Mouse (Mus musculus): ENCODE measurements around the gene Serpina6. TPM values are rescaled to one million over a fixed set of nuclear protein-coding genes. Genes with fewer than 3 reads are reported as not detected.
A peak's percentile ranks its signal among the peaks of the same experiment; 100 is the strongest.

The Serpina6 gene
- polyA plus RNA-seq, 1 experiment from 2014 or later, result not detected

DNA sequence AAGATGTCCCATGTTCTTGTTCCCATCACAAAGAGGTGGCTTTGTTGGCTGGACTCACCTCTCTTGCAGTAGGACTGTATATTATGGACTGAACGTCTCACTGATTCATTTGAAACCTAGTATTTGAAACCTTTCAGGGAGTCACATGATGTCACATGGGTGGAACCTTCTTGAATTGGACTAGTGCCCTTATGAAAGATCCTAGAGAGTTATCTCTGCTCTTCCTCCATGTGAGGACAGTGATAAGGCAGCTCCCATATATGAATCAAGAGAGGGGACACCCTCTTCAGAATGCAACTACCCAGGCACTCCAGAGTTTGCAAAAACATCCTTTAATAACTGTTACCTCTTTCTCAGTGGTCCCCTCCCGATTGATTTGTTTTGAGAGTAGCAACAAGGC, 10.7 kb downstream of the Serpina6 start:
- Histone ChIP-seq H3K4me1 (no peaks in the 10 kb centered on the region), H3K4me2 (replicated peaks) (no peak overlapping the region), H3K36me3 (no peaks in the 10 kb centered on the region), H3K9ac (replicated peaks) (no peak overlapping the region), H3K9me3 (0 out of 2 replicates have a peak, but pooled peaks cover 8% of the 10 kb centered on the region), H3K4me3 (no peak overlapping the region), H3K27me3 (no peaks in the 10 kb centered on the region), H3K27ac (replicated peaks) (no peak overlapping the region)
- 82% methylated on average over 2 of the region's 2 CpGs for WGBS
- ATAC-seq (replicated peaks), result no peak

DNA sequence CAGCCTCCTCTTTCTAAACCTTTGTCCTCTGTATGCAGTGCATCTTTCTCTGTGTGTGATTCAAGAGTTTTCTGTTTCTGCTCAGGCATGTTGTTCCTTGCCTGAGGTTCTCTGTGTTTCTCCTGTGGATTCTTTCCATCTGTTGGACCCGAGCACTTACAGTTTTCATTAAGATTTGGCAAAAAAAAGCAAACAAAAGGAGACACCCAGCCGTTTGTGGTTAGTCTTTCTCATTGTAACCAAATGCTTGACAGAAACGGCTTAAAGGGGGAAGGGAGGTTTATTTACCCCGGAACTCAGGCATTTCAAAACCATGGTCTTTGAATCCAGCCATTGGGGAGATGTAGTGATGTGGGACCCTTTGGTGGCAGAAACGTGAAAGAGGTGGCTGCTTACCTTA, 12.4 kb downstream of the Serpina6 start:
- no peak overlapping the region for H3K4me3 ChIP-seq
- H3K36me3 ChIP-seq, result no peaks in the 10 kb centered on the region
- ATAC-seq (replicated peaks), result no peak
- no peak overlapping the region for H3K27ac ChIP-seq (replicated peaks)
- H3K4me2 ChIP-seq (replicated peaks), result no peak overlapping the region
- H3K9ac ChIP-seq (replicated peaks), result no peak overlapping the region
- 35% methylated on average over 5 of the region's 5 CpGs for WGBS
- H3K27me3 ChIP-seq, result no peaks in the 10 kb centered on the region
- no peaks in the 10 kb centered on the region for H3K9me3 ChIP-seq
- H3K4me1 ChIP-seq, result no peaks in the 10 kb centered on the region

- H3K4me1 ChIP-seq, result no peaks in the 10 kb centered on the region
- ATAC-seq (replicated peaks), result no peak
- H3K36me3 ChIP-seq, result no peaks in the 10 kb centered on the region
- H3K9ac ChIP-seq (replicated peaks), result no peak overlapping the region
- H3K4me3 ChIP-seq, result no peak overlapping the region
- no peaks in the 10 kb centered on the region for H3K9me3 ChIP-seq
- no peak overlapping the region for H3K27ac ChIP-seq (replicated peaks)
- H3K4me2 ChIP-seq (replicated peaks), result no peak overlapping the region
- H3K27me3 ChIP-seq, result no peaks in the 10 kb centered on the region
- WGBS, result 88% methylated on average over 3 of the region's 3 CpGs
Measured at GRCm38 (mm10) chr12:103643818-103644217, 13.2 kb downstream of the Serpina6 start.

GRCm38 (mm10) chr12:103643336-103643735, 13.7 kb downstream of the Serpina6 start:
- Histone ChIP-seq H3K4me1 (no peaks in the 10 kb centered on the region), H3K27me3 (no peaks in the 10 kb centered on the region), H3K4me2 (replicated peaks) (no peak overlapping the region), H3K9me3 (no peaks in the 10 kb centered on the region), H3K9ac (replicated peaks) (no peak overlapping the region), H3K36me3 (no peaks in the 10 kb centered on the region), H3K4me3 (no peak overlapping the region), H3K27ac (replicated peaks) (no peak overlapping the region)
- peak; percentile 63; the same call in 1 of the 2 replicates for ATAC-seq (replicated peaks)
- WGBS, result 0% methylated on average over 2 of the region's 2 CpGs

GRCm38 (mm10) chr12:103635846-103636245, 21.2 kb downstream of the Serpina6 start:
- Histone ChIP-seq H3K27me3 (no peaks in the 10 kb centered on the region), H3K4me2 (replicated peaks) (no peak overlapping the region), H3K4me3 (no peak overlapping the region), H3K9ac (replicated peaks) (no peak overlapping the region), H3K27ac (replicated peaks) (no peak overlapping the region), H3K36me3 (no peaks in the 10 kb centered on the region), H3K9me3 (no peaks in the 10 kb centered on the region), H3K4me1 (no peaks in the 10 kb centered on the region)
- no peak for ATAC-seq (replicated peaks)
- WGBS, result 85% methylated on average over 2 of the region's 2 CpGs

GRCm38 (mm10) chr12:103634430-103634829, 22.6 kb downstream of the Serpina6 start:
- no peak overlapping the region for H3K27ac ChIP-seq (replicated peaks)
- 84% methylated on average over 2 of the region's 2 CpGs for WGBS
- no peak for ATAC-seq (replicated peaks)
- no peak overlapping the region for H3K4me2 ChIP-seq (replicated peaks)
- no peak overlapping the region for H3K9ac ChIP-seq (replicated peaks)
- H3K4me1 ChIP-seq, result no peaks in the 10 kb centered on the region
- H3K4me3 ChIP-seq, result no peak overlapping the region
- H3K36me3 ChIP-seq, result no peaks in the 10 kb centered on the region
- no peaks in the 10 kb centered on the region for H3K9me3 ChIP-seq
- no peaks in the 10 kb centered on the region for H3K27me3 ChIP-seq

- H3K4me3 ChIP-seq, result no peak within 1 kb of the TSS
- ATAC-seq (replicated peaks), result no peak
- H3K36me3 ChIP-seq, result no peaks in the 10 kb centered on the region
- H3K4me2 ChIP-seq (replicated peaks), result no peak within 1 kb of the TSS
- H3K27me3 ChIP-seq, result no peaks in the 10 kb centered on the region
- H3K9me3 ChIP-seq, result no peaks in the 10 kb centered on the region
- H3K4me1 ChIP-seq, result no peaks in the 10 kb centered on the region
- no peak within 1 kb of the TSS for H3K9ac ChIP-seq (replicated peaks)
- WGBS, result 73% methylated on average over 3 of the region's 3 CpGs
- H3K27ac ChIP-seq (replicated peaks), result no peak within 1 kb of the TSS
Measured at GRCm38 (mm10) chr12:103631203-103631612, 25.8 kb downstream of the Serpina6 start, which contains the start of gene Serpina10. Gene Serpina10, minus strand, starts transcription at chr12:103631444.

- Histone ChIP-seq H3K9ac (replicated peaks) (no peak overlapping the region), H3K27me3 (no peaks in the 10 kb centered on the region), H3K9me3 (no peaks in the 10 kb centered on the region), H3K27ac (replicated peaks) (no peak overlapping the region), H3K4me2 (replicated peaks) (no peak overlapping the region), H3K4me1 (no peaks in the 10 kb centered on the region), H3K36me3 (no peaks in the 10 kb centered on the region), H3K4me3 (no peak overlapping the region)
- WGBS, result 90% methylated on average over 10 of the region's 10 CpGs
- no peak for ATAC-seq (replicated peaks)
Measured at GRCm38 (mm10) chr12:103616860-103617261, 40.2 kb downstream of the Serpina6 start.

GRCm38 (mm10) chr12:103615734-103616133, 41.3 kb downstream of the Serpina6 start:
- Histone ChIP-seq H3K9me3 (no peaks in the 10 kb centered on the region), H3K9ac (replicated peaks) (no peak overlapping the region), H3K4me1 (no peaks in the 10 kb centered on the region), H3K4me3 (no peak overlapping the region), H3K4me2 (replicated peaks) (no peak overlapping the region), H3K27me3 (no peaks in the 10 kb centered on the region), H3K27ac (replicated peaks) (no peak overlapping the region), H3K36me3 (no peaks in the 10 kb centered on the region)
- WGBS, result 84% methylated on average over 4 of the region's 4 CpGs
- ATAC-seq (replicated peaks), result no peak

DNA sequence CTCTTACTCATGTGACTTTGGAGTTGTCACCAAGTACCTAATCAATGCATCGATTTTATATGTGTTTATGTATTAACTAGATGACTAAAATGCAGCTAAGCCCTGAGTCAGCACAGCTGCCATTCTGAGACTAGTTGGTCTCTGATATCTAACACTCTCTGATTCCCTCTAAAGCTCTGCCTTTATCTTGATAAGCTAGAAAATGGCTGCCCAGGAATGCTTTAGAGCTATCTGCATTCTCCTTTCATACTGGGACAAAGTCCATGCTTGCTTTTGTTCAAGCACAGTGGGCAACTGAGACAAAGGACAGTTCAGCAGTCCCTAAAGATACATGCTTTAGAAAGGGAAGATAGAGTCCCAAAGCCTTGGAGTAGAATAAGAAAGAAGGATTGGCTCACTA, 41.9 kb downstream of the Serpina6 start:
- Histone ChIP-seq H3K27me3 (no peaks in the 10 kb centered on the region), H3K9ac (replicated peaks) (no peak overlapping the region), H3K4me3 (no peak overlapping the region), H3K36me3 (no peaks in the 10 kb centered on the region), H3K4me2 (replicated peaks) (no peak overlapping the region), H3K27ac (replicated peaks) (no peak overlapping the region), H3K4me1 (no peaks in the 10 kb centered on the region), H3K9me3 (no peaks in the 10 kb centered on the region)
- no peak for ATAC-seq (replicated peaks)
- WGBS, result 82% methylated on average over 1 of the region's 1 CpGs

- ATAC-seq (replicated peaks), result no peak
- Histone ChIP-seq H3K9ac (replicated peaks) (no peak overlapping the region), H3K27ac (replicated peaks) (no peak overlapping the region), H3K4me2 (replicated peaks) (no peak overlapping the region), H3K9me3 (no peaks in the 10 kb centered on the region), H3K4me1 (no peaks in the 10 kb centered on the region), H3K4me3 (no peak overlapping the region), H3K36me3 (no peaks in the 10 kb centered on the region), H3K27me3 (no peaks in the 10 kb centered on the region)
- 87% methylated on average over 3 of the region's 3 CpGs for WGBS
Measured at GRCm38 (mm10) chr12:103601839-103602238, 55.2 kb downstream of the Serpina6 start.

GRCm38 (mm10) chr12:103600364-103600763, 56.6 kb downstream of the Serpina6 start:
- no peaks in the 10 kb centered on the region for H3K36me3 ChIP-seq
- H3K9me3 ChIP-seq, result no peaks in the 10 kb centered on the region
- no peaks in the 10 kb centered on the region for H3K4me1 ChIP-seq
- H3K27ac ChIP-seq (replicated peaks), result no peak overlapping the region
- H3K4me3 ChIP-seq, result no peak overlapping the region
- H3K27me3 ChIP-seq, result no peaks in the 10 kb centered on the region
- 18% methylated on average over 3 of the region's 3 CpGs for WGBS
- no peak overlapping the region for H3K4me2 ChIP-seq (replicated peaks)
- no peak overlapping the region for H3K9ac ChIP-seq (replicated peaks)
- no peak for ATAC-seq (replicated peaks)

DNA sequence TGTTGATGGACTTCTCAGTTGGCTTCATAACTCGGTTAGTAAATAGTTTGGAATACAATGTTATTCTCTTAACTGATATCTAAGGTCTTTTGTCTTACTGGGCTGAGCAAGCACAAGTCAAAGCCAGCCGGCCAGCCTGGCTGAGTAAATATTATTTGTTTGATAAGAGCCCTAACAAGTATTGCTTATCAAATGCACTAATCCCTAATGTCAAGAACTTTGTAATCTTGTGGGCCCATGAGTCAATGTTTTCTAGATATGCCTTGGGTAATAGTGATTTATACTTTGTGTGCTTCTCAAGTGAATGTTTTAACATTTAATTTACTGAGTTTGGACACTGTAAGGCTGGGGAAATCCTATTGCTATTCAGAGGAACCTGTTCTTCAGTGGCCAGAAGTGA, 58.6 kb downstream of the Serpina6 start:
- 80% methylated on average over 2 of the region's 2 CpGs for WGBS
- Histone ChIP-seq H3K4me3 (no peak overlapping the region), H3K27me3 (no peaks in the 10 kb centered on the region), H3K4me2 (replicated peaks) (no peak overlapping the region), H3K9ac (replicated peaks) (no peak overlapping the region), H3K36me3 (no peaks in the 10 kb centered on the region), H3K4me1 (no peaks in the 10 kb centered on the region), H3K9me3 (no peaks in the 10 kb centered on the region), H3K27ac (replicated peaks) (no peak overlapping the region)
- ATAC-seq (replicated peaks), result no peak

All from forebrain, embryonic 15.5 days (tissue).